Mouse (Mus musculus) thymus, postnatal 4 days (tissue): ENCODE data around the gene Smc6.

Experiments used
- DNase-seq: peaks from one replicate; pipeline ENCODE4 v3.0.0; 2021

The Smc6 gene

GRCm38 (mm10) chr12:11265382-11266281, at the start of gene Smc6, which contains the start of gene Gen1:
Gene Smc6 (plus strand): TSS chr12:11265886.
Gene Gen1 (minus strand): TSS chr12:11265801.
- DNase-seq, result peak; percentile 89

- no peak for DNase-seq
Observed at GRCm38 (mm10) chr12:11216454-11216853, 49.2 kb upstream of the Smc6 start.

GRCm38 (mm10) chr12:11217726-11218250, 47.9 kb upstream of the Smc6 start:
- no peak for DNase-seq

GRCm38 (mm10) chr12:11221524-11222330, 44.0 kb upstream of the Smc6 start:
- DNase-seq, result no peak

GRCm38 (mm10) chr12:11222566-11222965, 43.1 kb upstream of the Smc6 start:
- no peak for DNase-seq

GRCm38 (mm10) chr12:11223090-11223489, 42.6 kb upstream of the Smc6 start:
- DNase-seq, result no peak

- no peak for DNase-seq
Observed at GRCm38 (mm10) chr12:11224722-11225121, 41.0 kb upstream of the Smc6 start.

GRCm38 (mm10) chr12:11226123-11226522, 39.6 kb upstream of the Smc6 start:
- DNase-seq, result no peak

- no peak for DNase-seq
Observed at GRCm38 (mm10) chr12:11226529-11227268, 39.0 kb upstream of the Smc6 start.

GRCm38 (mm10) chr12:11230267-11230666, 35.4 kb upstream of the Smc6 start:
- no peak for DNase-seq

- DNase-seq, result no peak
Observed at GRCm38 (mm10) chr12:11235996-11236395, 29.7 kb upstream of the Smc6 start.

- no peak for DNase-seq
Observed at GRCm38 (mm10) chr12:11247460-11247859, 18.2 kb upstream of the Smc6 start.

- no peak for DNase-seq
Observed at GRCm38 (mm10) chr12:11250322-11250721, 15.4 kb upstream of the Smc6 start.

- no peak for DNase-seq
Observed at GRCm38 (mm10) chr12:11264895-11265294, 791 bp upstream of the Smc6 start.

GRCm38 (mm10) chr12:11266282-11266985, 748 bp downstream of the Smc6 start:
- no peak for DNase-seq

- peak; percentile 21 for DNase-seq
Observed at GRCm38 (mm10) chr12:11267030-11267429, 1.3 kb downstream of the Smc6 start.

GRCm38 (mm10) chr12:11272568-11272967, 6.9 kb downstream of the Smc6 start:
- no peak for DNase-seq

GRCm38 (mm10) chr12:11273185-11273584, 7.5 kb downstream of the Smc6 start:
- no peak for DNase-seq

GRCm38 (mm10) chr12:11276632-11277031, 10.9 kb downstream of the Smc6 start:
- no peak for DNase-seq

GRCm38 (mm10) chr12:11277207-11277606, 11.5 kb downstream of the Smc6 start:
- no peak for DNase-seq

- no peak for DNase-seq
Observed at GRCm38 (mm10) chr12:11279886-11280285, 14.2 kb downstream of the Smc6 start.

- no peak for DNase-seq
Observed at GRCm38 (mm10) chr12:11281584-11281983, 15.9 kb downstream of the Smc6 start.
